Mouse (Mus musculus) brain, adult 2 months (tissue): Measurements from ENCODE around the gene Krtap9-1.
"Not testable (repeated sequence)": the region's sequence is repeated elsewhere in the genome, so short reads cannot be mapped to it uniquely, and the experiment has no call there.

Source experiments
- DNase-seq: peaks from one replicate; pipeline ENCODE4 v3.0.0; 2011; ENCODE audit warnings: low read depth, low spot score

Gene Krtap9-1

GRCm38 (mm10) chr11:99873089-99873488 lies at the start of gene Krtap9-1:
TSS of gene Krtap9-1 (plus strand) at chr11:99873389.
- not testable (repeated sequence) for DNase-seq

- no peak for DNase-seq
These were observed 35.2 kb upstream of the Krtap9-1 start, which contains the start of gene 2300003K06Rik for GRCm38 (mm10) chr11:99837966-99838365. TSS of gene 2300003K06Rik (minus strand) at chr11:99838066.

- DNase-seq: no peak
These were observed 31.0 kb upstream of the Krtap9-1 start for GRCm38 (mm10) chr11:99842185-99842584.

GRCm38 (mm10) chr11:99846746-99847145 lies 26.4 kb upstream of the Krtap9-1 start:
- DNase-seq: no peak

GRCm38 (mm10) chr11:99851508-99851907 lies 21.7 kb upstream of the Krtap9-1 start, which contains the start of gene Krtap4-16:
TSS of gene Krtap4-16 (minus strand) at chr11:99851608.
- no peak for DNase-seq

GRCm38 (mm10) chr11:99854121-99854520 lies 19.1 kb upstream of the Krtap9-1 start:
- peak; percentile 27 for DNase-seq

GRCm38 (mm10) chr11:99857617-99858016 lies 15.6 kb upstream of the Krtap9-1 start, which contains the start of gene Gm11568:
TSS of gene Gm11568 (plus strand) at chr11:99857917.
- DNase-seq: no peak

- peak; percentile 12 for DNase-seq
These were observed 14.4 kb upstream of the Krtap9-1 start for GRCm38 (mm10) chr11:99858761-99859160.

- not testable (repeated sequence) for DNase-seq
These were observed 9.0 kb upstream of the Krtap9-1 start, which contains the start of gene Gm11559 for GRCm38 (mm10) chr11:99864176-99864575. TSS of gene Gm11559 (plus strand) at chr11:99864476.

GRCm38 (mm10) chr11:99878887-99879286 lies 5.7 kb downstream of the Krtap9-1 start, which contains the start of gene Gm11567:
TSS of gene Gm11567 (plus strand) at chr11:99879187.
- not testable (repeated sequence) for DNase-seq

GRCm38 (mm10) chr11:99907620-99908019 lies 34.4 kb downstream of the Krtap9-1 start, which contains the start of gene Krtap31-1:
TSS of gene Krtap31-1 (plus strand) at chr11:99907920.
- DNase-seq: no peak

GRCm38 (mm10) chr11:99914451-99914850 lies 41.3 kb downstream of the Krtap9-1 start, which contains the start of gene Gm11565:
TSS of gene Gm11565 (plus strand) at chr11:99914751.
- DNase-seq: no peak
